Mouse (Mus musculus) frontal cortex, postnatal 36 days (tissue): Measurements from ENCODE around the gene Eipr1.
A peak's percentile ranks its signal among the peaks of the same experiment; 100 is the strongest.

Source experiments
- DNase-seq, 2 experiments: peaks; one replicate each; pipeline ENCODE4 v3.0.0; 2022; ENCODE audit warnings: low spot score in 2 of 2

Eipr1 gene

DNA sequence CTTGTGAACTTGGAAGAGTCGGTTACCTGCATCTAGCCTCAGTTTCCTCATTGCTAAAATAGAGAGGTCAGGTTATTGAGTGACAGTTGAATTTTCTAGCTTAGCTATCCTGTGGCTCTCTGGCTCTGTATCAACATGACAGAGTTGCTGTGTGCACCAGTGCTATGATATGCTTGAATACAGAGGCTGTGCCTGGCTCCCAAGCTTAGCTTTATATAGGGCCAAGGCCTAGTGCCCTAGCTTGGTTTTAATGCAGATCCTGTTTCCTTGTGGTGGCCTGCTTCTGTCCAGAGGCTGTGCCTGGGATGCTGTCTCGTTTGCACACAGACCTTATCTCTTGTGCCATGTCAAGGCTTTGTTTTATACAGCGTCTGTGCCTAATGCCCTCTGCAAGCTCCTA, 66.3 kb downstream of the Eipr1 start:
- DNase-seq: no peak

DNA sequence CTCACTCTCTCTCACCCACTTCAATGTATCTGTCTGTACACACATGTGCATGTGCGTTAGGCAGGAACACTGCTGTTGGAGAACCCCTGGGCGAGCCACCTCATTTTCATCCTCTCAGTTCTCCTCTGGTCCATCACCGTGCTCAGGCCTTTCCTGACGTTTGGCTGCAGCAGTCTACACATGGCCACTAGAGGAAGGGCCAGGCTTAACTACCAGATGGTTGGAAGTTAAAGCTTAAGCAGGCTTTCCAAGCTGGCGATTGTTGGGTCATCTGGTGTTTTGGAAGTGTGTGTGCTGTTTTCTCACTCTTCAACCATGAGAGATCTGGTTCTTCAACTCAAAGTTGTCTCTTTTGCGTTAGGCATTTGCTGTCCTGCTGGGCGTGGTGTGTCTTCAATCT, 71.9 kb downstream of the Eipr1 start:
- DNase-seq: no peak

DNA sequence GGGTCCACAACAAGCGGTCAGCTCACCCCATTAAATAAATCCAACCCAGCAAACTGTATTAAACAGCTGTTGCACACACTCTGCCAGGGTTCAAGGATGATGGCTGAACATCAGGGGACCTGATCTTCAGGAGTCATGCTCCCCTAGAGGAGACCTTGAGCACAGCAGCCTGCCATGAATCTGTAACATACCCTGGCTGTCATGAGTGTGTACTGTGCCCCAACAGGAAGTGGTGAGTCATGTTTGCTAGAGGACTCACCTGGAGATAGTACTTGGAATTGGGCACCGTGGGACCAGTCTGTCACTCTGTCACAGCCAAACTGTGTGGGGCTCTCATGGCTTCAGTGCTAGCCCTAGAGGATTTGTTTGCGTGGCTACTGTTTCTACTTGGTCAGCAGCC, 77.9 kb downstream of the Eipr1 start:
- no peak for DNase-seq

DNA sequence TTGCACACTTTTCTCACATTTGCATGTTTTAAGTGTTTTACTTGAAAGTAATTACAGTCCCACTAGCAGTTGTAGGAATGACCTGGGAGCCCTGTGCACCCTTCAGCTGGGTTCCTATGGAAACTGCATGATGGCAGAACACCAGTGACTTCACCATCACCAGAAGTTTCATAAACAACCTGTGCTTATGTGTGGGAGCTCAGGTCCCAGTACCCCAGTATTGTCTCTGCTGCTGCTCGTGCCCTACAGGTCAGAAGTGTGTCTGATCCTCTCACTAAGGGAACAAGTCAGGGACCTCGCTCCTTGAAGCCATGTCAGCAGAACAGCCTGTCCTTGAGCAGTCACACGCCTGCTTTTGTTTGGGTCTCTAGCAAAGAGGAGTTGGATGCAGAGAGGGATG, 78.9 kb downstream of the Eipr1 start:
- DNase-seq: no peak

DNA sequence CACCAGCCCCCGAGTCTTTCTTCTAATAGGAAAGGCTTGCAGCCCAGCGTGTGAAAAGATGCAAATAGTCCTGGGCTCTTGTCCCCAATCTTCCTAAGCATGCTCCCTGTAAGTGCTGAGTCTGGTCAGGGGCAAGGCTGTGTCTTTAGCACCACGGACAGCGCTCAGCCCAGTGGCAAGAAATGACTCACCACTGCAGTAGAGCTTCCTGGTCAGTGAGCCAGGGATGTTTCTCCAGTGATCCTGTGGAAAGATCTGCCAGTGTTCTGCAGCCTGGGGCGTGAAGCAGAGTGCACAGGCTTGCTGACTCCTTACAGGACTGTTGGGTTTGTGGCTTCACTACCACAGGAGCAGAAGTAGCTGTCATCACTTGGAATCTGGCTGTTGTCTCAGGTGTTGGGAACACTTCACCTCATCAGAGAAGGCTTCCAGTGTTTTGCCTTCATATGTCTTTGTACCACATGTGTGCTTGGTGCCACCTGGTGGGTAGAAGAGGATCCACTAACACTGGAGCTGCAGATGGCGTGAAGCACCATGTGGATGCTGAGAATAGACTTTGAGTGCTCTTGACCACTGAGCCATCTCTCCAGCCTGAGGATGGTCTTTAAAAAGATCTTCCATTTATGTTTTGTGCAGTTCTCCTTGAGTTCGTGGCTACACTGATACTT, 79.6 kb downstream of the Eipr1 start:
- peak; percentile 39 to 81 for DNase-seq

DNA sequence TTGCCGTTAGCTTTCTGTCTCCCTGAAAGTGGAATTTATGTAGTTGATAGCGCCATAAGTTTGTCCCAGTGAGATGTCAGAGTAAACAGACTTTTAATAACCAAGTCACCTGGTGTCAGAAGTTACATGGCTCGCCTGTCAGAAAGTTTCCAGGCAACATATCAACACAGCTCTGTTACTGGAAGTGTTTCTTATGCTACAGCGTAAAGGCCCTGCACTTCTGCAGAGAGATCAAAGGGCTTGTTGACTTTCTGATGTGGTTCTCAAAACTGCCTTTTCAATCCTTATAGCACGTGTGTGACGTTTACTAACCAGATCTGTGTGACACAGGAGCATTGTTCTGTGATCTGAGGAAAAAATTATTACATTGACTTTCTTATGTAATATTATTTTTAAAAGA, 82.7 kb downstream of the Eipr1 start:
- DNase-seq: no peak

DNA sequence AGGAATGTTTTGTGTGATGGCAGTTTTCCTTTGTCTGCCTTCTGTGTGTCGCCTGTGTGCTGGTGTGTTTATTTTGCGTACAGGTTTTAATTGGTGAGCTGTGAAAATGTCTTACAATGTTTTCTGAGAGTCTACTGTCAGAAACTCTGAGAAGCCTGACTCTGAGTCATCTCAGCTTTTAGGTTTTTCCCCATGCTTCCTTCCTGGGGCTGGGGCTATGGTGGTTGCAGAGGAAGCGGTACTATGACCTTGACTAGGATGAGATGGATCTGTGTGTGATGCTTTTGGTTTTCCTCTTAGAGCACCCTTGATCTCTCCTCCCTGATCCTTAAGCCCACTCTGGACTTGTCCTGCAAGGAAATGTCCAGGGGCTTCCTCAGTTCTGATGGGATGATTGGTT, 84.1 kb downstream of the Eipr1 start:
- DNase-seq: no peak

DNA sequence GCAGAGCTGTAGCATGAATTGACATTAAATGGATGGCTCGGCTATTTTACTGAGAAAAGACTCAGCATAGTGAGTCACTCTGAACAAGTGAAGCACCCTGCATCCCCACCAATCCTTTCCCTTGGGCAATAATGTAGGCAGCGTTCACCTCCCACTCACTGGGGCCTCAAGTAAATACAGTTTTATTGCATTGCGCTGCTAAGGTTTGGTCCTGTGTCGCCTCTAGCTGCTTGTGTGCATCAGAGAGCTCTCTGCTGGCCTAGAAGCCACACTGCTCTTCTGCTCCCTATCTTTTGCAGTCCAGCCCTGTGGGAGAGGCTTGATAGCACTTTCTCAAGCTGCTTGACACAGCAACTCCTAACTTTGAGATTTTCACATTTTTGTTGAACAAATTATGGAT, 86.7 kb downstream of the Eipr1 start:
- DNase-seq: no peak

DNA sequence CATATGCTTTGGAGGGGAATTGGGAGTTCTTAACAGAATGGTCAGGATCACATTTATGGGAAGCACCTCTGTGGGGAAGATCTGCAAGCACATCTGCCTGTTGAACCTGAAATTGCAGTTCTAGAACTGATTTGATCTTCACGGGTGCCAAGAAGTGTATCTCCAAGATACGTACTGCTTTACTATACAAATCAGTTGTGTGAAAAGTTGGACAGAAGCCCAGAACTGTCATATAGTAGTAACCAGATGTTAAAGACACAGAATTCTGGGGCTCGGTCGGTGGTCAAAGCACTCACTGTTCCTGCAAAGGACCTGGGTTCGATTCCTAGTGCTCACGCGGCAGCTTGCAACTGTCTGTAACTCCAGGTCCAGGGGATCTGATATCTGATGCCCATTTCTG, 87.4 kb downstream of the Eipr1 start:
- DNase-seq: no peak

DNA sequence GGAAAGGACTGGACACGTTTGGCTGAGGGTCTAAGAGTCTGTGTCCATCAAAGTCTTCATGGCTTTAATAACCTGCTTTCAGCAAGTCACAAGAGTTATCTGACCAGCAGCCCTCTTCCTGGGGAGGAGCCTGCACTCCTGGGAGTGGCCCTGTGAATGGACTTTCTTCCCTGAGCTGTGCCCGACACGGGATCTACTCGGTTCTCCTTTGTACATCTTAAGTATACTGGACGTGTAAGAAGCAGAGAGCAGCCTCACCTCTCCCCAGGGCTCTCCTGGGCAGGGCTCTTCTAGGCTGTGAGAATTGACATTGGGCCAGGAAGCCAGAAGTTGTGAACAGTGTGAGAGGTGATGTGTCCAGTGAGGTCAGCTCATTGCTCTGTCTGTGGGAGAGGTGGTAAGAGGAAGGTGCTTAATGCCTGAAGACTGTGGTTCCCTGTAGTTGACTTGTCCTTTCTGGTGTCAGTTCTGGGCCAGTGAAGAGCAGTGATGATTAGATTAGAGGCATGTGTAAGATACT, 89.6 kb downstream of the Eipr1 start:
- no peak for DNase-seq

DNA sequence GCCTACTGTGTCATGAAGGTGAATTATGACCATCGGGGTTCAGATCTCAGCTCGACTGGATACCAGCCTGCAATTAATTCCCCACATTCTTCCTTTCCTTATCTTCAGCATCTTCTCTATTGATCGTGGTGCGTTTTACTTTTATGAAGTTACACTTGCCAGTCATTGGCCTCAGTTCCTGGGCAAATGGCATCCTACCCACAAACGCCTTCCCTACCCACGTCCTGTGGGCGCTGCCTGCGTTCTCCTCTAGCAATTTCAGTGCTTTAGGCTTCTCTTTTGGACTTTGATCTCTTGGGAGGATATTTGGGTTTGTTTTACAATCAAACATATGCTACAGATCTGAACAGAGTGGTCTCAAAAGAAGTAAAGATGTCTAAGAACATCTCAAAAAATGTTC, 94.2 kb downstream of the Eipr1 start:
- DNase-seq: no peak

DNA sequence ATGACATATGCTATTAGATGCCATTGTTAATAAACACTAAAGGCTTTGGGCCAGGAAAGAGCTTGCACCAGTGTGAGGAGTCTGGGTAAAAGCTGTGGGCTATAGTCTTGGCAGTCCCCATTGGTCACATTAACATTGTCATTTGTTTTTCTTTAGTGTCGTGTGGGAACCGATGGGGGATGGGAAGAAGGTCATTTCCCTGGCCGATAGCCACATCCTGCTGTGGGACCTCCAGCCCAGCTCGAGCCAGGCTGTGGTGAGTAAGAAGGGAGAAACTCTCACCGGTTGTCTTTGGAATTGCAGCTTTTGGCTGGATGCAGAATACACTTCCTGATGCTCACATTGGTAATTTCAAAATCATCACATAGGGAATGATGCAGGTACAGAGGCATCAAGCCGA, 95.8 kb downstream of the Eipr1 start:
- DNase-seq: no peak

DNA sequence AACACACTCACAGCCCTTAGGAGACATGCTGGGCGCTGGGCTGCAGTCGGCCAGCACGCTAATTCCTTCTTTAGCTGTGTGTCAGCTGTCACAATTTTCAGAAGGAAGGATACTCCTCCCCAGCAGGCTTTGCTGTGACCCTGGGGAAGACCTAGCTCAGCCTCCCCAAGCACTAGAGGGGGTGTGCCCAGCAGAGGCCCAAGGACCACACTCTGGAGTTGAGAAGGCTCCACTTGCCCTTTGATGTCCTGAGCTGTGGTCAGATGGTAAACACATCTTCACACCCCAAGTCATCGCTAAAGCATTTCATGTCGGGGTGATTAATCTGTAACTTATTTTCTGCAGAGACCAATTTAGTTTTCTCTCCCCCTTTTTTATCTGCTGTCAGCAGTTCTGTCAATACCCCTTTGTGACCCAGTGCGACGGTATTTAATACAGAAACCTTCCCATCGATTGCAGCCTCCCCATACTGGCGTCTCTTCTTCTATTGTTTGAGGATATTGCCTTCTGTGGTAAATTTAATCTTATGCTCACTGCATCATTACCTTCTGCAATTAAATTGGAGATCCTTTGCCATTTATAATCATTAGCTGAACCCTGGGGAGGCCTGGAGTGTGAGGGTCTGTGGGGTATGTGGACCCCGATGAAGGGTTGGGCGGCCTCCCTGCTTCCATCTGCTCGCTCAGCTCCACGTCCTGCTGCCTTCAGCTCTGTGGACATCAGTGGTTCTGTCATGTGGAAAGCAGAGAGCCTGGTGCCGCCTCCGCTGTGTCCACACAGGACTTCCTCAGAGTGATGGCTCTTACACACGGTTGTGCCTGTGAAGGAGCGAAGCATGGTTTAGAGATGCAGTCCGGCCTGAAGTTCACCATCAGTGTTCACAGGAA, 97.4 kb downstream of the Eipr1 start:
- no peak for DNase-seq

DNA sequence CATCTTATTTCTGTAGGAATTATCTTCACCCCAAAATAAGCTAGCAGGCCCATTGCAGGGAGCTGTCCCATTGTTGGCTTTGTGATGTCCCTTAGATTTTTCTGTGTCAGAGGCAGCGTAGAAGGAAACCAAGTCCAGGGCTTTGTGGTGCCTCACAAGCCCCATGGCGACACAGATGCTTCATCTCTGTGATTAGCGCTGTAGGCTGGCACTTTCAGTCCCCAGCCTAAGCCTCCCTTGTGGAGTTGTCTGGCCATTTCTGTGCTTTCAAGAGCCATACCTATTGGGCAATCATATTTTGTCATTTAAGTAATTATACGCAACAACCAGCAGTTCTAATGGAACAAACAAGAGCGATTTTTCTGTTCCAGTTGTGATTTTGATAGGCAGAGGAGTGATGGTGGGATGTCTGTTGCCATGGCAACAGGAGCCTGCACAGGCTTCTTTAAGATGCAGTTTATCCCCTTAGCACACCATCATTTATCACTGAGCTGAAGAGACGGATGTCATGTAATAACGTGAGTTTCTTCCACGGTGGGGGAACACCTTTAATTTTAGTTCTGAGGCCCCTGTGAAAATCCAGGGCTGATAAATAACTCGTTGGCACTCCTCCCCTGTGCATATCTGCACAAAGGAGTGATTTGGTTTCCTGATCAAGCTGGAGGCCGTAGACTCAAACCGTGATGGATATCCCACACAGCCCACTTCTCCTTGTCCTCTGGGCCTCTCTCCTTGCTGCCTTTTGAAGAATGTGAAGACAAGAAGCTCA, 108.1 kb downstream of the Eipr1 start:
- DNase-seq: no peak

DNA sequence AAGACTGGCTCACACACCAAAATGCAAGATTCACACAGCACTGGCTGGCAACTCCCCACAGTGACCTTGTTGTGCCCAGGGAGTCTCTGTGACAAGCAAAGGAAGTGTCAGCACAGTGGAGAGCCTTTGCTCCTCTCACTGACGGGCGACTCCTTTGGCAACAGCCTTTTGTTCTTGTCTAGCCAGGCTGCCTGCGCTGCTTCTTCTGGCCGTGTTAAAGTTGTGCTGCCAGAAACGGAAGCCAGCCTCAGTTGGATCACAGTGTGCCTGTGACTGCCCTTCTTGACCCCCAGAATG, 108.6 kb downstream of the Eipr1 start:
- no peak for DNase-seq

DNA sequence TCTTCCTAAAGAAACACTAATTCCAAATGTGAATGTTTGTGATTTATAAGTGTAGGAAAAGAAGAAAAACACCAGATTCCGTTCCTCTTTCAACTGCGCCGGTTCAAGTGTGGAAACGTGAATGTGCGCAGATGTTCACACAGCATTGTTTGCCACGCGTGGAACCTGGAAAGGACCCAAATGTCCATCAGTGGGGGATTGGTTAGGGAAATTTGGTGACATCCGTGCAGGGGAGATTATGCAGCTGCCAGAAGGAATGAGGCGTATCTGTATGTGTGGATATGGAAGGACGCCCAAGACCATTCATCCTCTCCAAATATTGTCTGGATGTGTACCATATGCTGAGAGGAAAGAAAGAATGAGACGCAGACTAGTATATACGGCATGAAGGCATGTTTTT, 111.7 kb downstream of the Eipr1 start:
- peak; percentile 40 to 45 for DNase-seq

DNA sequence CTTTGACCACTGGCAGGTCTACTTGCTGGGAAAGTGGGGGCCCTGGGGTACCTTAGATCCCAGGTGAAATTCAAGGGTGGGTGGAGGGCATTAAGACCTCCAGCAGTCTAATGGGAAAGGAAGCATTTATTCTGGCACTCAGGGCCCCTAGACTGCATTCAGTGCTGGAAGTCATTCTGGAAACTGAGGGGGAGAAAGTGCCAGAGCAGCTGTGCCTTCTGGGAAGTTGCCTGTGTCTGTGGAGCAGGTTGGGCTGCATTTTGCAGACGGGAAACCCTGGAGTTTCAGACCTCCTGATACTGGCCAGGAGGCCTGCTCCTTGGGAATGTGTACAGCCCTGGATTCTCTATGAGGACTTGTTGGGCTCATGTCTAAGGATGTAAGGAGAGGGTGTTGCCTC, 114.5 kb downstream of the Eipr1 start:
- DNase-seq: peak in 1 of 2 experiments; percentile 44

DNA sequence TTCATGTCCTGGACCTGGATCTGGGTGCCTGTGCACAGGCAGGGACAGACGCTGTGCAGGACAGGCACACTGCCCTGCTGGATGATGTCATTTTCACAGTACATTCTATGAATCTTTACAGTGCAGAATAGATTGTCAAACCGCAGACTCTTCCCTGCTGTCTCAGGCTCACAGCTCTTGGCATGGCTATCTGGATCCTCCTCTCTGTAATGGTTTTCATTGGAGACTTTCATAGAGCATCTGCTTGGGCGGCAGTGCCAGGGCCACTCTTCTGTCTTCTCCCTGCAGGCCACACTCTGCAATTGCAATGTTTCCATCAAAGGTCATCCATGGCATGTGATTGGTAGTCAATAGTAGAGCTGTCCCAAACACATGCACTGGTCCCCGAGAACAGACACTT, 117.2 kb downstream of the Eipr1 start:
- DNase-seq: no peak

DNA sequence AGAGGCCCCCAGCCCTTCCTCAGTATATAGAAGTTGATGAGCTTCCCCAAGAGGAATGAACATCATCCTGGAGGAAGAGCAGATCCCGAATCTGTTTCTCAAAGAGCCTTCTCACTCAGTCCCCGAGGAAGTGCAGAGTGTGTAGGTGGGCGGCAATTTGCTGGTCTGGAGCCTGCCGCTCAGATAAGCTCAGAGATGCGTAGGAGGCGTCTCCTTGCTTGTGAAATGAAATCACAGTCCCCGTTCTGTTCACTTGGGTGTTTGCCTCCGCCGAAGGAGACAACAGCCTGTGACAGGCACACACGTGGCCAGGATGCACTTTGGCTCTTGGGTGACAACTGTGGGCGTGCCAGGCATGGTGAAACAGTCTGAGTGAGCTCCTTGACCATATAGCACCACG, 120.7 kb downstream of the Eipr1 start:
- peak; percentile 82 to 92 for DNase-seq

DNA sequence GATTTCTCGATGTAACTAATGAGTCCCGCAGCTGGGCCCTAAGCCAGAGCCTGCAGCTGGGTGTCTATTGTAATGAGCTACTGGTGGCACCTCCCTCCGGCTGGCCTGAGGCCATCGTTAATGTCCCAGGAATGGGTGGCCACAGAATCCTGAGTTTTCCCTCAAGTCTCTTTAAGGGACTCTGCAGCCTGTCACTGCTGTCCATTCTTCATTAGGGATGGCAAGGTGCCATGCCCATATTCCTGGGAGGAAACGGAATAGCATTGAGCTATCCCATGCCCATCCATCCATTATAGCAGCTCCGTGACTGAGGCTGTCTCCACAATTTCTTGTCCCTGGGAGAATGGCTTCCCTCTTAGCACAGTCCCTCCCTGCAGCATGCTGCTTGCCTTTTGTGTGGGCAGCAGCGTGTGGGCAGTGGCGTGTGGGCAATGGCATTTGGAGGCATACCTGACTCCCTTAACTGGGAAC, 123.2 kb downstream of the Eipr1 start:
- peak; percentile 66 to 74 for DNase-seq

DNA sequence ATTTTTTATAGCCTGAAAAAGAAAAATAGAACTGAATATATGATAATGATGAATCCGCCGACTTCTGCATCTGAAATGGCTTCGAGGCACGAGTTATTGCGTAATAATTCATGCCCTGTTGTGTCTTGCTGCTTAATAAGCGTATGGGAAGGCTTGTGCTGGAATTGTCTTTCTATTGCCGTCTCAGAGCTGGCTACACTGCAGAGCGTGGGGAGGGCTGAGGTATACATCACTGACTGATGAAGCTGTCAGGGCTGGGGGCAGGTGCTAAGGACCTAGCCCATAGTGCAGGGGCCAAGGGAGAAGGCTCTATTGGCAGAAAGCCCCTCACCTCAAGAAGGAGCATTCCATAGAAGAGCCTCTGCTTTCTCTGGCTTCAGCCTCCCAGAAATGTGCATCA, 123.9 kb downstream of the Eipr1 start:
- no peak for DNase-seq

DNA sequence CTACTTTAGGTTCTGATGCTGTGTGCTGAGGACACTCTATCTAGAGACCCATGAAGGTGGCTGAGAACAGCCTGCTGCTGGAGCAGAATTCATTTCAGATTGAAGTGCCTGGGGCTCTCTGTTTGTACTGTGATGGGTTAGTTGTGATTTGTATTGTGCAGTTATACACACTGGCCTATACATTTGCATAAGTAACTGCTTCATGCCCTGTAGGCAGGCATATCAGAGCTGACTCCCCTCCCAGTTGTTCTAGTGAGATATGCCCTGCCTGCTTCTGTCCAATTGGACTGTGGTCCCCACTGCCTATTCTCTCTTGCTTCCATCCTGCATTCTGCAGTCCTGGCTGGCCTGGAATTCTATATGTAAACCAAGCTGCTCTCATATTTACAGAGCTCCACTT, 128.9 kb downstream of the Eipr1 start:
- no peak for DNase-seq

DNA sequence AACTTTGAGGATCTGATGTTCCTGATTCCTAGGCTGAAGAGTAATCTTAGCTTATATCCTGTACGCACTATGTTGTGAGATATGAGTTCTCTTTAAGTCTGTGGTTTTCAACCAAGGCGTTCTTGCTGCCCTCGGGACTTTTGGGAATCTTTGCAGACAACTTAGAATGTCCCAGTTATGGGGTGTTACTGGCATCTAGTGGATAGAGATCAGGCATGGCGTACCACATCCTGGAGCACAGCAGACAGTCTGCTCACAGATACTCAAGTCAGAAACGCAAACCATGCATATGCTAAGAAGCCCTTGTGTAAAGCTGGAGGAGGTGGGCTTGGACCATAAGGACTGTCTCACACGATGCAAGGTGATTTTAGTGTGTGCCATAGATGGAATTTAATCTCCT, 136.1 kb downstream of the Eipr1 start:
- no peak for DNase-seq
